Mouse (Mus musculus): ENCODE results near the gene Acss1. TPM values are rescaled to one million over a fixed set of nuclear protein-coding genes. Genes with fewer than 3 reads are reported as not detected.

The Acss1 gene
- 28.7 and 44.7 TPM in 2 replicates for polyA plus RNA-seq (2015; fragmentation: Nextera tagmentation; extraction: Ambion mirVana)

GRCm38 (mm10) chr2:150667820-150668766, at the start of gene Acss1:
Gene Acss1 (minus strand): TSS chr2:150668500.
- H3K27me3 ChIP-seq, result no peaks in the 10 kb centered on the region
- no peaks in the 10 kb centered on the region for H3K36me3 ChIP-seq
- peak within 1 kb of the TSS; percentile 98 for H3K27ac ChIP-seq
- WGBS (ENCODE audit: insufficient replicate concordance), result under 1% methylated on average over 61 of the region's 61 CpGs
- DNase-seq, result peak; percentile 81
- peak; percentile 74 for ATAC-seq (ENCODE audit: low read depth)
- peaks cover 82% of the 10 kb centered on the region for H3K4me1 ChIP-seq (replicated peaks)
- no peaks in the 10 kb centered on the region for H3K9me3 ChIP-seq (replicated peaks)
- peak within 1 kb of the TSS; percentile 85 for H3K4me3 ChIP-seq (replicated peaks)
- H3K4me2 ChIP-seq, result peak within 1 kb of the TSS; percentile 97
- H3K9ac ChIP-seq, result peak within 1 kb of the TSS; percentile 90

DNA sequence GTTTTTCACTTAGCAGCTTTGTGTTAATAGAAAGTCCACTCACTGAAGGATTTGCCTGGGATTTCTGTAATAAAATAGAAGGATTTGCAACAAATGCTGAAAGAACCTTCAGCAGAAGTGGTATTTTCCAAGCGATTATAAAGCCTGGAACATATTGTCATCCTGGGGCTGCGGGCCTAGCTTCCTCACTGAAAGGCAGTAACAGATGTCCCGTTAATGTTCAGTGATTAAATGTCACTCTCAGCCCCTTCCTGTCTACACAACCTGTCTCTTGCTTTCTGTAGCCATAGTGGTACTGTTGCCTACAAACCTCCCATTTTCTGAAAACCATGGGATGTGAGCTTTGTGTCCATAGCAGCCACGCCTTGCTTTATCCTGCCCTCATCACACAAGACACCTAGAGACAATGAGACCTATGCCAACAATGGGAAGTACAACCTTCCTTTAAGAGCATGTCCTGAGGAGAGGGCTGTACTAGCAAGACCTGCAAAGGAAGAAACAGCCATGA, 43.9 kb upstream of the Acss1 start:
- H3K27ac ChIP-seq, result no peak overlapping the region
- H3K4me1 ChIP-seq (replicated peaks), result no peaks in the 10 kb centered on the region
- no peak for ATAC-seq (ENCODE audit: low read depth)
- H3K9me3 ChIP-seq (replicated peaks), result no peaks in the 10 kb centered on the region
- H3K4me2 ChIP-seq, result no peak overlapping the region
- no peak for DNase-seq
- H3K9ac ChIP-seq, result no peak overlapping the region
- no peaks in the 10 kb centered on the region for H3K36me3 ChIP-seq
- no peaks in the 10 kb centered on the region for H3K27me3 ChIP-seq
- no peak overlapping the region for H3K4me3 ChIP-seq (replicated peaks)
- WGBS (ENCODE audit: insufficient replicate concordance), result 66% methylated on average over 4 of the region's 4 CpGs

DNA sequence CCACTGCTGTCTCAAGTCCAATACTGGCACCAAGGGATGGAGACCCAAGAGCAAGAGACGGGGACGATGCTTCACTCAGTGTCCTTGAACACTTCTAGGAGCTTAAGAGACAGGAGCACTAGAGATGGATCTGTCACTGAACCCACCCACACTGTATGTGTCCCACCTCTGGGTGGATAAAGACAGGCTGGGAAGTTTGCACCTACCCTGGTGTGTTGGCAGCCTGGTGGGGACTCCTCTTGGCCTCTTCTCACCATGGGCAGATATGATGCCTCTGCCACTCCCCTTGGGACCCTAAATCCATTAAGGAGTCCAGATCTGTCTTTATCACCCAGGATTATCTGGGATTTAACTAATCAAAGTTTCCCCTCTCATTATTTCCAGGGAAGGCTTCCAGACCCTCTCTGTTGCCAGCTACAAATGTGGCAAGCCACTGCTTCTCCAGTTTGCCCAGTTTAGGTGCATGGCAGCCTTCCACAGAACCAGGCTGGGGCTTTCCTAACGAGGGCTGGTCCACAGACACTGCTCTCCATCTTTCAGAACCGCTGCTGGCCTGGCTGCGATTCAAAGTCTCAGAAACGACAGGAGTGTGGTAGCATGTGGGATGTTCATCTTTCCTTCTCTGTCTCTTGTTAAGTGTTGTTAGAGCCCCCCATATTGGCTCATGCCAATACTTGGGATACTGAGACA, 23.3 kb upstream of the Acss1 start:
- no peak overlapping the region for H3K27ac ChIP-seq
- DNase-seq, result no peak
- no peak overlapping the region for H3K4me3 ChIP-seq (replicated peaks)
- H3K27me3 ChIP-seq, result peaks cover 56% of the 10 kb centered on the region
- WGBS (ENCODE audit: insufficient replicate concordance), result 58% methylated on average over 6 of the region's 6 CpGs
- H3K4me1 ChIP-seq (replicated peaks), result no peaks in the 10 kb centered on the region
- ATAC-seq (ENCODE audit: low read depth), result no peak
- no peak overlapping the region for H3K4me2 ChIP-seq
- H3K9me3 ChIP-seq (replicated peaks), result no peaks in the 10 kb centered on the region
- no peak overlapping the region for H3K9ac ChIP-seq
- H3K36me3 ChIP-seq, result no peaks in the 10 kb centered on the region

- 9% methylated on average over 11 of the region's 11 CpGs for WGBS (ENCODE audit: insufficient replicate concordance)
- no peak overlapping the region for H3K27ac ChIP-seq
- ATAC-seq (ENCODE audit: low read depth), result no peak
- H3K27me3 ChIP-seq, result peaks cover 70% of the 10 kb centered on the region
- no peak for DNase-seq
- no peak overlapping the region for H3K9ac ChIP-seq
- H3K4me1 ChIP-seq (replicated peaks), result no peaks in the 10 kb centered on the region
- H3K4me3 ChIP-seq (replicated peaks), result no peak overlapping the region
- H3K36me3 ChIP-seq, result no peaks in the 10 kb centered on the region
- H3K9me3 ChIP-seq (replicated peaks), result no peaks in the 10 kb centered on the region
- no peak overlapping the region for H3K4me2 ChIP-seq
These were observed 21.9 kb upstream of the Acss1 start for GRCm38 (mm10) chr2:150690216-150690615.

DNA sequence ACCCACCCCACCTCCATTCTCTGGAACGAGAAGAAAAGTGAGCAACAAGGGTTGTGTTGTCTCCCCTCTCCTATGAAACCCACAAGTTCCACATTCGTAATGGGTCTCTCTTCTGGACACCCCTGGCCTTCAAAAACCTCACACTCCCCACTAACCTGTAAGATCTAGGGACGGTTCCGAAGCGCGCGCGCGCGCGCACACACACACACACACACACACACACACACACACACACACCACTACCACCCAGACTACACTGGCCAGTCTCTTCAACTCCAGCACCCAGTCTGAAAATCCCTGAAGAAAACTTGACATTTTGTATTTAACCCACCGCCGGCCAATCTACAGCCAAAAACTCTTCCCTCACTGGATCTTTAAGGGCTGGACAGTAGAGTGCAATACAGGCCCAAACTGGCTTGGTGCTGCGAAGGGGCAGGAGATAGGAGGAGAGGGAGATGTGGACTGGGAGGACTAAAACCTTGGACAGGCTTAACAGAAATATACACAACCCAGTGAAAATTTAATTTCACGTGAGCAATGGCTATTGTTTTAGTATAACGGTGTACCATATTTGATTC, 21.0 kb upstream of the Acss1 start, which contains the start of gene Vsx1:
Vsx1 (minus strand) TSS at position 138 of the 578 bp plus-strand sequence.
- Histone ChIP-seq H3K27me3 (peaks cover 71% of the 10 kb centered on the region), H3K36me3 (no peaks in the 10 kb centered on the region), H3K9me3 (replicated peaks) (no peaks in the 10 kb centered on the region), H3K4me2 (peak within 1 kb of the TSS; percentile 45), H3K4me3 (replicated peaks) (peak within 1 kb of the TSS; percentile 30), H3K27ac (no peak within 1 kb of the TSS), H3K9ac (no peak within 1 kb of the TSS), H3K4me1 (replicated peaks) (no peaks in the 10 kb centered on the region)
- ATAC-seq (ENCODE audit: low read depth), result no peak
- DNase-seq, result no peak
- WGBS (ENCODE audit: insufficient replicate concordance), result 43% methylated on average over 16 of the region's 16 CpGs

- H3K9ac ChIP-seq, result no peak overlapping the region
- no peak overlapping the region for H3K27ac ChIP-seq
- 2% methylated on average over 43 of the region's 44 CpGs for WGBS (ENCODE audit: insufficient replicate concordance)
- no peaks in the 10 kb centered on the region for H3K4me1 ChIP-seq (replicated peaks)
- ATAC-seq (ENCODE audit: low read depth) (no peak), DNase-seq (no peak)
- no peaks in the 10 kb centered on the region for H3K9me3 ChIP-seq (replicated peaks)
- peaks cover 71% of the 10 kb centered on the region for H3K27me3 ChIP-seq
- H3K4me3 ChIP-seq (replicated peaks), result peak overlapping the region; percentile 30
- H3K4me2 ChIP-seq, result peak overlapping the region; percentile 45
- H3K36me3 ChIP-seq, result no peaks in the 10 kb centered on the region
These were observed 20.4 kb upstream of the Acss1 start for GRCm38 (mm10) chr2:150688541-150689186.

DNA sequence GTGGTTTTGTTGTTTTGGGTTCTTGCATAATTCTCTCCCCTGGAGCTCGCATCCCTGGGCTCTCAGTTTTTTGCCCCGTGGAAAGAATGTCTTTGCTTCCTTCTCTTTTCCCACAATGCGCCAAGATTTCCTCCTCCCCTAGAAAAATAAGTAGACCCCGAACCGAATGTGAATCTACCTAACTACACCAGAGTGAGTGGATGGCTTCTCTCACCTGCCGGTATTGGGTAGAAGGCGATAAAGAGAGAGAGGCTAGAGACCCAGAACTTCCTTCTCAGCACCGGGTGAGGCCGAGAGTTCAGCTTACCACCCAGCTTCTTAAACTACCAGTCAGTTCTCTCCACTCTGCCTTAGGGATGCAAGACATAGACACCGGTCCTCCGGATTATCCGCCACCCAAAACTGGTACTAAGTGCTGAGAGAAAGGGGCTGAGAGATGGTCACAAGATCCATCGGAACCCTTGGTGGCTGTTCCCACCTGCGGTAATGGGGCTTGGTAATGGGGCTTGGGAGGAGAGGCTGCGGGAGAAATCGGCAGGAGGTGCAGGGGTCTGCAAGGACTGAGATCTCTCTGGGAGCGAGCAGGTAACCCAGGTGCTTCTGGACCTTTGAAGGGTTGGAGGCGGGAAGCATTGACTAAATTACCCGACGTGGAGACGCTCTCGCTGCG, 19.7 kb upstream of the Acss1 start:
- Histone ChIP-seq H3K9me3 (replicated peaks) (no peaks in the 10 kb centered on the region), H3K27me3 (peaks cover 71% of the 10 kb centered on the region), H3K9ac (no peak overlapping the region), H3K4me1 (replicated peaks) (no peaks in the 10 kb centered on the region), H3K4me2 (peak overlapping the region; percentile 45), H3K27ac (no peak overlapping the region), H3K4me3 (replicated peaks) (peak overlapping the region; percentile 30), H3K36me3 (no peaks in the 10 kb centered on the region)
- DNase-seq (no peak), ATAC-seq (ENCODE audit: low read depth) (no peak)
- 3% methylated on average over 23 of the region's 23 CpGs for WGBS (ENCODE audit: insufficient replicate concordance)

DNA sequence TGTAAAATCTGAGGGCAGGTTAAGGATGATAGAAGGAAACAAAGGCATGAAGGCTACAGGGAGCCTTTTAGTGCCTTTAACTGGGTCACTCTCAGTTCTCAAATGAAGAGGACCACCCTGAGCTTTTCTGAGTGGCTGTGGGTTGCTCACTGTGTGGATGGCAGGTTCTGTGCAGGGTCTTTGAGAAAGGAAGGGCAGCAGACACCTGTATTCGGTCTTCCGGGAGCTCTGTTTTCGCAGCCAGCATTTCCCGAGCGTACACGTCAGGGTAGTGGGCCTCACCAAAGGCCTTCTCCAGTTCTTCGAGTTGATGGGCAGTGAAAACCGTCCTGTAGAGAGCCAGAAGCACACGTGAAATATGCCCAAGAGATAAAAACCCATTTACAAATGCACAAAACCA, 17.1 kb upstream of the Acss1 start:
- no peak for ATAC-seq (ENCODE audit: low read depth)
- H3K9ac ChIP-seq, result no peak overlapping the region
- H3K27me3 ChIP-seq, result peaks cover 53% of the 10 kb centered on the region
- no peak for DNase-seq
- H3K4me3 ChIP-seq (replicated peaks), result no peak overlapping the region
- no peak overlapping the region for H3K27ac ChIP-seq
- H3K9me3 ChIP-seq (replicated peaks), result no peaks in the 10 kb centered on the region
- WGBS (ENCODE audit: insufficient replicate concordance), result 72% methylated on average over 9 of the region's 9 CpGs
- no peaks in the 10 kb centered on the region for H3K36me3 ChIP-seq
- H3K4me2 ChIP-seq, result no peak overlapping the region
- peaks cover 6% of the 10 kb centered on the region for H3K4me1 ChIP-seq (replicated peaks)

- Histone ChIP-seq H3K27me3 (peaks cover 44% of the 10 kb centered on the region), H3K9ac (no peak overlapping the region), H3K9me3 (replicated peaks) (no peaks in the 10 kb centered on the region), H3K4me3 (replicated peaks) (no peak overlapping the region), H3K27ac (no peak overlapping the region), H3K4me2 (no peak overlapping the region), H3K36me3 (no peaks in the 10 kb centered on the region), H3K4me1 (replicated peaks) (peaks cover 6% of the 10 kb centered on the region)
- DNase-seq (no peak), ATAC-seq (ENCODE audit: low read depth) (no peak)
- WGBS (ENCODE audit: insufficient replicate concordance), result 77% methylated on average over 12 of the region's 12 CpGs
These were observed 16.2 kb upstream of the Acss1 start for GRCm38 (mm10) chr2:150684451-150684850.

DNA sequence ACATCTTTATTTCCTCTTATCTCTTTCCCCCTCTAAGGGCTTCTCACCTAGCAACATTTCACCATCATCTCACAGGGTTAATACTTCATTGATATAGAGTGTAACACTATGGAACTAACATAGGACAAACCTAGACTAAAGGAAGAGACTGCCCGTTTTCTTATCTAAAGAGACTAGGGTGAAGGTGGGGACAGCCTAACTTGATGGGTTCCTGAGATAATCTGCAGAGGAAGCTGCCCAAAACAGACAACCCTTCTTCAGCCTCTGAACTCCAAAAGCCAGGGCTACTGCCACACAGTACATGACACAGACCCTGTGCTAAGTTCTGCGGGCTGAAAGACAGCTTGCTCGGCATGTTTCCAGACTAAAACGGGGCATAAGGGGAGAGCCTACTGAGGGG, 13.3 kb upstream of the Acss1 start:
- H3K4me1 ChIP-seq (replicated peaks), result peaks cover 6% of the 10 kb centered on the region
- no peak overlapping the region for H3K4me2 ChIP-seq
- peaks cover 18% of the 10 kb centered on the region for H3K27me3 ChIP-seq
- WGBS (ENCODE audit: insufficient replicate concordance), result 28% methylated on average over 4 of the region's 4 CpGs
- no peaks in the 10 kb centered on the region for H3K36me3 ChIP-seq
- H3K27ac ChIP-seq, result no peak overlapping the region
- no peaks in the 10 kb centered on the region for H3K9me3 ChIP-seq (replicated peaks)
- ATAC-seq (ENCODE audit: low read depth) (peak; percentile 51), DNase-seq (no peak)
- H3K4me3 ChIP-seq (replicated peaks), result no peak overlapping the region
- H3K9ac ChIP-seq, result no peak overlapping the region

Measured in liver, embryonic 13.5 days (tissue).